Mouse (Mus musculus) lung, embryonic 15.5 days (tissue): ENCODE data around the gene Pacsin1. TPM values are rescaled to one million over a fixed set of nuclear protein-coding genes. Genes with fewer than 3 reads are reported as not detected.
A peak's percentile ranks its signal among the peaks of the same experiment; 100 is the strongest.

Experiments
- ATAC-seq: fragments of 200-750 bp; cut with Nextera tagmentation; 2 replicates; pipeline ENCODE4 v1.8.0; 2017; ENCODE audit warnings: moderate number of reproducible peaks, borderline replicate concordance; ENCODE audit not compliant: low FRiP score, low TSS enrichment; ENCODE audit errors: extremely low read depth
- H3K27ac ChIP-seq: fragments of 300-500 bp; sonication (generic); 2 replicates; pipeline ENCODE4 v1.5.1; 2015; ENCODE audit warnings: moderate library complexity, mild to moderate bottlenecking, inconsistent platforms
- H3K27me3 ChIP-seq: fragments of 300-500 bp; sonication (generic); 2 replicates; pipeline ENCODE4 v1.6.1; 2015; ENCODE audit warnings: inconsistent platforms
- H3K36me3 ChIP-seq: fragments of 300-500 bp; sonication (generic); 2 replicates; pipeline ENCODE4 v1.6.1; 2015; ENCODE audit warnings: inconsistent platforms
- H3K4me1 ChIP-seq: fragments of 300-500 bp; sonication (generic); 2 replicates; pipeline ENCODE4 v1.6.1; 2015; ENCODE audit warnings: inconsistent platforms
- H3K4me2 ChIP-seq: fragments of 300-500 bp; sonication (generic); 2 replicates; pipeline ENCODE4 v1.6.1; 2015; ENCODE audit warnings: inconsistent platforms, mild to moderate bottlenecking, moderate library complexity
- H3K4me3 ChIP-seq: fragments of 300-500 bp; sonication (generic); 2 replicates; pipeline ENCODE4 v1.5.1; 2015; ENCODE audit warnings: mild to moderate bottlenecking, inconsistent platforms
- H3K9ac ChIP-seq: fragments of 300-500 bp; sonication (generic); 2 replicates; pipeline ENCODE4 v1.6.1; 2015; ENCODE audit warnings: inconsistent platforms
- H3K9me3 ChIP-seq: fragments of 300-500 bp; sonication (generic); 2 replicates; pipeline ENCODE4 v1.6.1; 2016; ENCODE audit warnings: inconsistent platforms
- WGBS: fragments of 180-500 bp; shearing (Covaris S2); methylation state at CpG from one replicate; pipeline ENCODE4 v1.1.7; 2015; 5-methylcytosine and 5-hydroxymethylcytosine counted together
- polyA plus RNA-seq: library from polyadenylated mRNA; unstranded; fragments of >200 nt; fragmentation: Nextera tagmentation; extraction: Ambion mirVana; gene quantifications from 2 replicates; pipeline ENCODE4 v1.2.1, GENCODE M21; 2015

The Pacsin1 gene
- polyA plus RNA-seq, 1 experiment from 2014 or later: 0.61 TPM

DNA sequence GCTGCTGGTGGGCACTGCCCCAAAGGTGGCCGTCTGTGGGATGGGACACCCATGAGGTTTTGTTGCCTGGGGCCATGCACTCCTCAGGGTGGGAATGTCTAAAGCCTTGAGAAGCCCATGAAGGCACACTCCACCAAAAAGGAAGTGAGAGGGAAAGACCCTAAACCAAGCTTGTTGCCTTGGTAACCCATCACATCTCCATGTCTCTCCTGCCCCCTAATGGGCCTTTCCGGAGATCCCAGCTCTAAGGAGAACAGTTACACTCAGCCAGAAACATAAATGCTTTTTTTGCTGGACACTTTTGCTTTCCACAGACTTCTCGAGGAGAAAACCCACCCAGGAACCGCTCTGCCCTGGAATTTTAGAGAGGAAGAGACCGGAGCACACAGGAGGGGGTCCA is 62.9 kb downstream of the Pacsin1 start:
- H3K27ac ChIP-seq: no peak overlapping the region
- no peak overlapping the region for H3K4me3 ChIP-seq
- H3K27me3 ChIP-seq: peaks cover 7% of the 10 kb centered on the region; the same call in 1 of the 2 replicates
- H3K36me3 ChIP-seq: no peaks in the 10 kb centered on the region
- no peak overlapping the region for H3K4me2 ChIP-seq
- 46% methylated on average over 5 of the region's 5 CpGs for WGBS
- ATAC-seq: no peak
- no peaks in the 10 kb centered on the region for H3K9me3 ChIP-seq
- no peak overlapping the region for H3K9ac ChIP-seq
- H3K4me1 ChIP-seq: no peaks in the 10 kb centered on the region

GRCm38 (mm10) chr17:27719663-27720062 is 64.4 kb downstream of the Pacsin1 start:
- H3K36me3 ChIP-seq: no peaks in the 10 kb centered on the region
- ATAC-seq: no peak
- no peak overlapping the region for H3K4me3 ChIP-seq
- H3K27ac ChIP-seq: no peak overlapping the region
- H3K9me3 ChIP-seq: no peaks in the 10 kb centered on the region
- WGBS: 66% methylated on average over 14 of the region's 14 CpGs
- no peaks in the 10 kb centered on the region for H3K4me1 ChIP-seq
- no peak overlapping the region for H3K9ac ChIP-seq
- H3K4me2 ChIP-seq: no peak overlapping the region
- peaks cover 7% of the 10 kb centered on the region; the same call in 1 of the 2 replicates for H3K27me3 ChIP-seq

DNA sequence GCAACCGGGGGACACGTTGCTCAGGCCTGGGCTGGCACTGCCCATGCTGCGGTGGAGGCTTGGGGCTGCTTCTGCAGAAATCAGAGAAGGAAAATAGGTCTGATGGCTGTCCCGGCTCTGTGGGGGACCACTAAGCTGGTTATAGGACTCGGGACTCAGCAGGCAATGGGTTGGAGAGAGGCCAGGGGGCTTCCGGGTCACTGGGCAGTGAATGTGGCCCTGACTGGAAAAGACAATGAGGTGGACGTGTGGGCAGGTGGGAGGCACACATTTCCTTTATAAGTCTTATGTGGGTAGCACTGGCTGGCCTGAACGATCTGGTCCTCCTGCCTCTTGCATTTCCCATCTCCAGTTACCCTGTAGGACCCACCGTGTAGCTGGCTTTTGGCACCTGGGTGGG is 65.0 kb downstream of the Pacsin1 start:
- Histone ChIP-seq H3K9me3 (no peaks in the 10 kb centered on the region), H3K36me3 (no peaks in the 10 kb centered on the region), H3K4me2 (no peak overlapping the region), H3K4me1 (peaks cover 5% of the 10 kb centered on the region; the same call in 1 of the 2 replicates), H3K27ac (no peak overlapping the region), H3K9ac (no peak overlapping the region), H3K27me3 (peaks cover 7% of the 10 kb centered on the region; the same call in 1 of the 2 replicates), H3K4me3 (no peak overlapping the region)
- 59% methylated on average over 9 of the region's 9 CpGs for WGBS
- no peak for ATAC-seq

DNA sequence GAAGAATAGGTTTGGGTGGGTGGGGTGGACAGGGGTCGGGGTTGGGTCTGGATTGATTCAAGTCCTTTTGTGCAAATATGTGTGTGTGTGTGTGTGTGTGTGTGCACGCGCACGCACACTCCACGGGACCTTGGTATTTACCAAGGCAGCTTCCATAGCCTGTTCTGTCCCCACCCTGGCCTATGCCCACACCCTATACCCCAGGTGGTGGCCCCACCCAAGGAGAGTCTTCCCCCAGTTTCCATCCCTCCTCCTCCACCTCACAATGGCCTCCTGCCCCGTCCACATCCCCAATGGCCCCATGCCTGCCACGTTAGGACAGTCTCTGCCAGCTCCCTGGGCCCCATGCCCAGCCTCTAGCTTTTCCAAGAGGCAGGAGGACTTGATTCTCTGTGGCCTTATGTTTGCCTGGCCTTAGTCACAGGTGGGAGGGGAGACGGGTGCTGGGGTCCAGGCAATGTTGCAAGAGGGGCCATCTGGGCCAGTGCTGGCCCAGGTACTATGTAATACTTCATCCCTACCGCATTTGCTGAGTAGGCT is 65.9 kb downstream of the Pacsin1 start:
- no peaks in the 10 kb centered on the region for H3K9me3 ChIP-seq
- H3K4me1 ChIP-seq: peaks cover 14% of the 10 kb centered on the region; the same call in 1 of the 2 replicates
- H3K4me2 ChIP-seq: no peak overlapping the region
- H3K9ac ChIP-seq: no peak overlapping the region
- 66% methylated on average over 9 of the region's 9 CpGs for WGBS
- H3K36me3 ChIP-seq: no peaks in the 10 kb centered on the region
- H3K27me3 ChIP-seq: peaks cover 7% of the 10 kb centered on the region; the same call in 1 of the 2 replicates
- no peak overlapping the region for H3K27ac ChIP-seq
- no peak for ATAC-seq
- no peak overlapping the region for H3K4me3 ChIP-seq

GRCm38 (mm10) chr17:27724327-27724726 is 69.0 kb downstream of the Pacsin1 start:
- Histone ChIP-seq H3K27me3 (no peaks in the 10 kb centered on the region), H3K4me1 (peaks cover 25% of the 10 kb centered on the region), H3K4me3 (no peak overlapping the region), H3K4me2 (no peak overlapping the region), H3K9ac (no peak overlapping the region), H3K36me3 (no peaks in the 10 kb centered on the region), H3K9me3 (no peaks in the 10 kb centered on the region), H3K27ac (no peak overlapping the region)
- ATAC-seq: no peak
- WGBS: 16% methylated on average over 3 of the region's 3 CpGs

GRCm38 (mm10) chr17:27725011-27725410 is 69.7 kb downstream of the Pacsin1 start:
- H3K27ac ChIP-seq: no peak overlapping the region
- H3K4me3 ChIP-seq: no peak overlapping the region
- H3K4me2 ChIP-seq: no peak overlapping the region
- no peaks in the 10 kb centered on the region for H3K27me3 ChIP-seq
- H3K9me3 ChIP-seq: no peaks in the 10 kb centered on the region
- WGBS: 34% methylated on average over 10 of the region's 10 CpGs
- no peak for ATAC-seq
- H3K36me3 ChIP-seq: no peaks in the 10 kb centered on the region
- no peak overlapping the region for H3K9ac ChIP-seq
- H3K4me1 ChIP-seq: peaks cover 25% of the 10 kb centered on the region

DNA sequence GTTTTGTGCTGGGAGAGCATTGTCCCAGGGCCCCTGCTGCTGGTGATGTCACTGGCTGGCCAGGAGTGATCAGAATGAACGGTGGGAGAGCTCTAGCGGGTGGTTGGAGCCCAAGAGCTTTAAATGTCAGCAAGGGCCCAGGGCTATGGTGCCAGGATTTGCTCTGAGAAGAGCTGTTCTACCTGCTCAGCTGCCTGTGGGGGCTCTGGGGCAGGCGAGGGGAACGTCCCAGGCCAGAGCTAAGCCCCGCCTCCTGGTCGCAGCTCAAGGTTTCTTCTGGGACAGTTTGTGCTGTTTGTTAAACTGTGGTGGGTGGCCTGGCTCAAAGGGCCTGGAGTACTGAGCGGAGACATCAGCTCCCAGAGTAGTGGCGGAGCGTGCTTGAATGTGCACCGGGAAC is 70.1 kb downstream of the Pacsin1 start:
- 15% methylated on average over 10 of the region's 10 CpGs for WGBS
- Histone ChIP-seq H3K9ac (no peak overlapping the region), H3K4me1 (peaks cover 25% of the 10 kb centered on the region), H3K27me3 (no peaks in the 10 kb centered on the region), H3K4me3 (no peak overlapping the region), H3K4me2 (no peak overlapping the region), H3K36me3 (no peaks in the 10 kb centered on the region), H3K9me3 (no peaks in the 10 kb centered on the region), H3K27ac (no peak overlapping the region)
- ATAC-seq: peak; percentile 43; the same call in 1 of the 2 replicates

GRCm38 (mm10) chr17:27726527-27726926 is 71.2 kb downstream of the Pacsin1 start:
- Histone ChIP-seq H3K4me3 (no peak overlapping the region), H3K9me3 (no peaks in the 10 kb centered on the region), H3K4me1 (peaks cover 25% of the 10 kb centered on the region), H3K36me3 (no peaks in the 10 kb centered on the region), H3K4me2 (no peak overlapping the region), H3K9ac (no peak overlapping the region), H3K27me3 (no peaks in the 10 kb centered on the region), H3K27ac (no peak overlapping the region)
- WGBS: 29% methylated on average over 7 of the region's 7 CpGs
- no peak for ATAC-seq

DNA sequence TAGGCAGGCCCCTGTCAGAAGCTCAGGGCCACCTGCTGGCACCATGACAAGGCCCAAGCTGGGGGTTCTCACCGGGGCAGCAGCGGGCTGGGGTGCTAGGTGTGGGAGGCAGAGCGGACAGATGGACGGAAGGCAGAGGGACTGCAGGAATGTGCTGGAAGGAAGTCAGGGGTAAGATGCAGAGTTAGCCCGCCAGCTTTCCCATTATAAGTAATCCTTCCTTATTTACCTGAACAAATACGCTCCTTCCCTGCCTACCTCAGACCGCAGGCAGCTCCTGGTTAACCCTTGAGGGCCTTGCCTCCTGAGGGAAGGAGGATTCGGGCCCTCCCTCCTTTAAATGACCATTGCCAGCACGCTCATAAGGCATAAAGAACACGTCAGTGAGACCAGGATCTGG is 73.5 kb downstream of the Pacsin1 start, which contains the start of gene Spdef:
Gene Spdef (minus strand): TSS at position 186 of the 400 bp plus-strand sequence.
- peaks cover 25% of the 10 kb centered on the region for H3K4me1 ChIP-seq
- peak within 1 kb of the TSS; percentile 7; the same call in 1 of the 2 replicates for H3K4me3 ChIP-seq
- no peak within 1 kb of the TSS for H3K27ac ChIP-seq
- no peaks in the 10 kb centered on the region for H3K27me3 ChIP-seq
- no peak within 1 kb of the TSS for H3K9ac ChIP-seq
- H3K9me3 ChIP-seq: no peaks in the 10 kb centered on the region
- H3K36me3 ChIP-seq: no peaks in the 10 kb centered on the region
- peak within 1 kb of the TSS; percentile 26 for H3K4me2 ChIP-seq
- 45% methylated on average over 10 of the region's 10 CpGs for WGBS
- no peak for ATAC-seq

DNA sequence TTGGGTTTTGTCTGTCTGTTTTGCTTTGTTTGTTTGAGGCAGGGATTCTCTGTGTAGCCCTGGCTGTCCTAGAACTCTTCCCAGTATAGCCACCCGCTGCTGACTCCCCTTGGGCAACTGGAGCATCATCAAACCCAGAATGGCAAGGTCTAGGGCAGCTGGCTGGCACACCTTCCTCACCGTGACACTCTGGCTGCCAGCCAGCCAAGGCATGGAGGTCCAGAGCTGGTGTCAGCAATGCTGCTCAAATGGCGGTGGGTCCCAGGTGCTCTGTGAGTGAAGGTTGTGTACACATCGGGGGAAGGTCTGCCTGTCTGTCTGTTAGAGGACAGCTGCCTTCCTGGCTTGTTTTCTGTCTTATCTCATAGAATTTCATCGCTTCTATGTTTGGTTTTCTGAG is 76.8 kb downstream of the Pacsin1 start:
- Histone ChIP-seq H3K27ac (no peak overlapping the region), H3K9me3 (no peaks in the 10 kb centered on the region), H3K27me3 (no peaks in the 10 kb centered on the region), H3K4me3 (no peak overlapping the region), H3K36me3 (no peaks in the 10 kb centered on the region), H3K4me1 (peaks cover 7% of the 10 kb centered on the region), H3K9ac (no peak overlapping the region), H3K4me2 (no peak overlapping the region)
- ATAC-seq: no peak
- 41% methylated on average over 5 of the region's 5 CpGs for WGBS

GRCm38 (mm10) chr17:27732694-27733093 is 77.4 kb downstream of the Pacsin1 start:
- no peaks in the 10 kb centered on the region for H3K9me3 ChIP-seq
- WGBS: 80% methylated on average over 3 of the region's 3 CpGs
- no peak overlapping the region for H3K9ac ChIP-seq
- no peaks in the 10 kb centered on the region for H3K36me3 ChIP-seq
- H3K4me3 ChIP-seq: no peak overlapping the region
- no peak overlapping the region for H3K4me2 ChIP-seq
- peaks cover 7% of the 10 kb centered on the region for H3K4me1 ChIP-seq
- H3K27me3 ChIP-seq: no peaks in the 10 kb centered on the region
- ATAC-seq: no peak
- H3K27ac ChIP-seq: no peak overlapping the region

DNA sequence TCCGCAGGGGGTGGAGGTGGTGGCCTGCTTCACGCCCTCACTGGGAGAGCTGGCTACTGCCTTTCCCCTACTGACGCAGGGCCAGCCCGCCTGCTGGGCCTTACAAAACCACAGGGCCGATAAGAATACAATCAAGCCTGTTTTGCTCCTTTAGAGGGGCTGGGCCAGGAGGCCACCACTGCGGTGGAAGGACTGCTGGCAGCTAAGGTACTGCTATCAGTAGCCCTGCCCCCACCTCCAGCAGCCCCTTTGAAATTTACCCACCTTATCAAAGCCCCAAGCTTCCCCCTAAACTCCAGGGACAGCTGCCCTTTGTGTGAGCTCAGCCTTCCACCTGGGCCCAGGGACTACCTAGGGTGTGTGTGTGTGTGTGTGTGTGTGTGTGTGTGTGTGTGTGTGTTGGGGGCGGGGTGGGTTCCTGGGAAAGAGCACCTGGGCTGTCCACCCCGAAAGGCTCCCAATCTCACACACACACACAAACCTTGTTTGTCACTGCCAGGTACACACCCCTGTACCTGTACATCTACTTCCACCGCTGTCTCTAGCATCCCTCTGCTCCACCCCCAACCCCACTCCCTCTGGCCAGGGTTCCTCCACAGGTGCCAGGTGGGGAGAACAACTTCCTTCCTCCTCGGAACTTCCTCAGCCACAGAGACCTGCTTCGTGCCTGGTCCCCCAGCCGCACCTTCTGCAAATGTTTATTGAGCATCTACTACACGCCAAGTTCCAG is 79.2 kb downstream of the Pacsin1 start:
- Histone ChIP-seq H3K4me1 (no peaks in the 10 kb centered on the region), H3K4me3 (no peak overlapping the region), H3K27ac (no peak overlapping the region), H3K27me3 (no peaks in the 10 kb centered on the region), H3K4me2 (no peak overlapping the region), H3K9me3 (no peaks in the 10 kb centered on the region), H3K36me3 (no peaks in the 10 kb centered on the region), H3K9ac (no peak overlapping the region)
- no peak for ATAC-seq
- WGBS: 15% methylated on average over 13 of the region's 13 CpGs
